Mouse (Mus musculus) R1 (cell line): ENCODE measurements around the gene Acsl6.
"Not testable (repeated sequence)": the region's sequence is repeated elsewhere in the genome, so short reads cannot be mapped to it uniquely, and the experiment has no call there.

Source experiments
- DNase-seq: peaks from one replicate; pipeline ENCODE4 v3.0.0-alpha.2; 2018; ENCODE audit warnings: low read depth, low spot score

Gene Acsl6

GRCm38 (mm10) chr11:54391326-54391725 is 87.7 kb downstream of the Acsl6 start:
- DNase-seq, result no peak

DNA sequence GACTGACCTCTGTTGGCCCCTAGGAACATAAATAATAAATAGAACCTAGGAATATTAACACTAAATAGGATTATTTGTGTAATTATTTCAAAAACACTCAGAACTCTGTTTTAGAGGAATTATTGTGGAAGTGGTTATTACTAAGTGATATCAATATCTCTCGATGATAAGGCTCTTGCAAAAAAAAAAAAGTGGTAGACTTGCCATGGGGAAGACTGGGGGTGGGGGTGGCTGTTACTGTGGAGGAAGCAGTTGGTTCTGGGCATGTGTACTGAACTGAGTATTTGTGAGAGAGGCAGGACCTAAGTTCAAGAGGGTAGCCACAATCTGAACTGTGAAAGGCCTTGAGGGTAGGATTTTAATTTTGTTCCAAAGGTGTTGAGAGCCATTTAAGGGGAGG is 93.1 kb downstream of the Acsl6 start:
- DNase-seq, result no peak

DNA sequence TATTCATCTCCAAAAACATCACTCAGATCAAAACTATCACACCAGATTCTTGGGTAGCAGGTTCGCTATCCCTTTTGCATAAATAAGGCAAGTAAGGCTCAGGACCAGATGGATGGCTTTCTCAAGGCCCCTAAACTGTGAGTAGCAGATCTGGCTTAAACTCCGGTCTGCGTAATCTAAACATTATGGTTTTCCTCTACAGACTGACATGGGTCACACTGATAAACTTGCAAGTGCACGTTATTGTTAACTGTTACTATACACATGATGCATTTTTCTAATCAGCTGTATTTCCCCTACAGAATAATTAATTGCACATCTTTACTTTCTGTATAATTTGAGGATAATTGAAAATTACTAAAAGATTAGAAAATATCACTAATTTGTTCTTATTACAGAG is 94.5 kb downstream of the Acsl6 start:
- DNase-seq, result no peak

- DNase-seq, result not testable (repeated sequence)
These were observed 97.2 kb downstream of the Acsl6 start for GRCm38 (mm10) chr11:54400803-54401202.

- DNase-seq, result no peak
These were observed 101.3 kb downstream of the Acsl6 start for GRCm38 (mm10) chr11:54404885-54405284.

GRCm38 (mm10) chr11:54406930-54407546 is 103.4 kb downstream of the Acsl6 start:
- DNase-seq, result no peak

DNA sequence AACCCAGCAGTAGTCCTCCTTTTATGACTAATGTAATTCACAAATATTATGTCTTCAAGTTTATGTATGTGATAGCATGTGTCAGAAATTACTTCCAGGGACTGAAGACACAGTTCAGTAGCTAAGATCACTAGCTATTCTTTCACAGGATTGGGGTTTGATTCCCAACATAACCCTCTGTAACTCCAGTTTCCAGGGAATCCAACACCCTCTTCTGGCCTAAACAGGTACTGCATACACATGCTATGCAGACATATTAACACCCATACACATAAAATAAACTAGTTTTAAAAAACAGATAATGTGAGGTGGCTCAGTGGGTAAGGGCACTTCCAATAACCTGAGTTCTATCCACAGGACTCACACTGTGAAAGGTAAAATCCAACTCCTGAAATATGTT is 107.0 kb downstream of the Acsl6 start:
- peak; percentile 38 for DNase-seq

GRCm38 (mm10) chr11:54413017-54413416 is 109.4 kb downstream of the Acsl6 start:
- no peak for DNase-seq
